Mouse (Mus musculus) embryo, embryonic 11.5 days (tissue): ENCODE data around the gene Mylpf.

Source experiments
- DNase-seq: peaks from one replicate; pipeline ENCODE4 v3.0.0-alpha.2; 2012; ENCODE audit warnings: low read depth, low spot score

Mylpf gene

GRCm38 (mm10) chr7:127206606-127207005 lies 2.1 kb upstream of the Mylpf start:
- DNase-seq: no peak

GRCm38 (mm10) chr7:127207374-127208294 lies 1.1 kb upstream of the Mylpf start:
- DNase-seq: no peak

- DNase-seq: no peak
Observed at GRCm38 (mm10) chr7:127208295-127208552, 466 bp upstream of the Mylpf start, which contains the start of gene Tbc1d10b. Tbc1d10b (minus strand) TSS chr7:127208468.

DNA sequence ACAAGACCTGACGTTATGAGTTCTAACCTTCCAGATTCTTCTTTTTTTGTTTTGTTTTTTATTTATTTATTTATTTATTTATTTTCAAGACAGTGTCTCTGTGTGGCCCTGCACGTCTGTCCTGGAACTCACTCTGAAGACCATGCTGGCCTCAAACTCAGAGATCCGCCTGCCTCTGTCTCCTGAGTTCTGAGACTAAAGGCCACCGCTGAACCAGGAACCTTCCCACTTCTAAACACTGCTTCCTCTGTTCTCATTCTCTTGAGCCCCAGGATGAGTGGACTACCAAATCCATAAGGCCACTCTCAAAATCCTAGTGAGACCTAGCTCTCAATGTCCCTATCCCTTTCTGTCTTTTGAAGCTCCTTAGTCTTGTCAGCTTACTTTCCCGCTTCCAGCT lies 1.2 kb downstream of the Mylpf start:
- no peak for DNase-seq

DNA sequence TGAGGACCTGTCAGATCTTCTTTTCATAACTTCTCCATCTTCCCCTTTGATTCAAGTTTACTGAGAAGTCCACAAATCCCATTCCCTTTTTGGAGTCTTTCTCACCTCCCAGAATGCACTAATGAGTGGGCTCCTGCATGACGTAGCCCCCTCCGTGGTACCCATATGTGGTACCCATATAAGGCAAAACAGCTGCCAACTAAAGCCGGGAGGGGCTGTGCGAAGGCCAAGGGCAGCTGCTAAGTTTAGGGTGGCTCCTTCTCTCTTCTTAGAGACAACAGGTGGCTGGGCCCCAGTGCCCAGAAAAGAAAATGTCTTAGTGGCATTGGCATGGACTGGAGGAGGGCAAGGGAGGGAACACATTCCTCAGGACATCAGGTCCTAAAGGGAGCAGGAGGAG lies 1.6 kb downstream of the Mylpf start:
- DNase-seq: no peak

DNA sequence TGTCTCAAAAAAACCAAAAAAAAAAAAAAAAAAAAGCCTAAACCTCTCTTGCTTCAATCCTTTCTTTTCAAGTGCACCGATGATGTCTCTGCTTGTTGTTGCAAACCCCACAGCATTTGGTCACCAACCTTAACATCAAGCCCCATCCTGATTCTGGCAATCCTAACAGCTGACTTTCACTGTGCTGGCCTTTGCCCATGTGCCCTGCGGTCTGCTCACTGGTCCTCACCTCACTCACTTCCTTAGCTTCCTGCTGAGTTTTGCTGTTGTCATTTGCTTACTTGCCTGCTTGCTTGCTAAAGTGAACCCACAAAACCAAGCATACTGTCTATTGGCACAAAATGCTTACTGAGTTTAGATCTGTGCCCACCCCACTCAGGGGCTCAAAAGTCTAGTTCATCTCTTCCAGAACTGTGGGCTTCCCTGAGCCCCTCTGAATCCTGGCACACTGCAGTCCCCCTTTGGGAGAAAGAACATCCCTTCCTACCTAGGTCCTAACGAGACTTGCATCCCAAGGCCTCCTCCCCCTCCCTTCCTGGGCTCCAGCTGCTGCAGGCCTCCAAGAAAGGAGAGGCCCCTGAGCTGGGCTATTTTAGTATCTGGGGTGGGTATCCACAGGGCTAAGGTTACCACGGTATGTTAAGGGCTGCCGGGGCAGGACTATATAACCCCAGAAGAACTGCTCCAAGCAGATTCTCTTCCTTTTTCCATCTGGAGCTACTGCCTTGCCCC lies 2.5 kb downstream of the Mylpf start:
- DNase-seq: no peak

- DNase-seq: no peak
Observed at GRCm38 (mm10) chr7:127212432-127213250, 4.0 kb downstream of the Mylpf start.

DNA sequence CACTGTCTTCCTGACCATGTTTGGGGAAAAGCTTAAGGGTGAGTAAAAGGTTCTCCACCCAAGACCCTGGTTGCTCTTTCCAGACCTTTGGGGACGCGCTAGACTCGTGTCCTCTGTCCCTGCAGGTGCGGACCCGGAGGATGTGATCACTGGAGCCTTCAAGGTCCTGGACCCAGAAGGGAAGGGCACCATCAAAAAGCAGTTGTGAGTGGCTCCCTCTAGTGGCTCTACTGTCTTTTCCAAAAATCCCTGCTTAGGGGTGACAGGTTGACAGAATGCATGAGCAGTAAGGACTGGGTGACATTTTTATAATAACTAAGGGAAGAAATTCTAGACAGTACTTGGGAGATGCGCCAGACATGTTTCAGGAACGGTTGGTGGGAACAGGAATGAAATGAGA lies 4.8 kb downstream of the Mylpf start:
- no peak for DNase-seq

DNA sequence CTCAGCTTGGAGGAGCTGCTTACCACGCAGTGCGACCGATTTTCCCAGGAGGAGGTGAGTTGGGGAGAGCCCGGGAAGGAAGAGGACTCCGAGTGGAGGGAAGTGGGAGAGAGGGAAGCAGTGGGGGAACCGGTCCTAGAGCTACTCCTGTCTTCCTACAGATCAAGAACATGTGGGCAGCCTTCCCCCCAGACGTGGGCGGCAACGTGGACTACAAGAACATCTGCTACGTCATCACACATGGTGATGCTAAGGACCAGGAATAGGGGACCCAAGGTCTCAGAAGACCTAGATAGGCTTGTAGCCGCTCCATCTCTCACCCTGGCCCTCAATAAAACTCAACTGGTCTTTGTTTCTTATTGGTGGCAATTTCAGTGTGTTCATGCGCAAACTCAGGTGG lies 5.2 kb downstream of the Mylpf start:
- DNase-seq: no peak

DNA sequence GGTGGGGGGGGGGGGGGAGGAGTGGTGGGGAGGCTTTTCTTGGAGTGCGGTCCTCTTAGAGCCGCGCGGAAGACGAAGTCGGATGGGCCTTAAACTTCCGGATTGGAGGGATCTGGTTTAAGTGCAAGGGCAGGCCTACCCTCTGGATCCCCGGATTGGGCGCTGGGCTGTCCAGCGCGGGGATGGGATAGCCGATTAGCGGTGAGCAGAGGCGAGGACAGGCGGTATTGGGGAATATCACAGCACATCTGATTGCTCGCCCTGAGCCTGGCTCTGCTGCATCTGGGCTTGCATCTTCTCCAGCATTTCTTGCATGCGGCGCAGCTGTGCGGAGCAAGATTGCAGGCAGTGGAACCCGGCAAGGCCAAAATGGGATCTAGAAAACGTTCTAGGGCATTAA lies 5.8 kb downstream of the Mylpf start:
- DNase-seq: no peak

DNA sequence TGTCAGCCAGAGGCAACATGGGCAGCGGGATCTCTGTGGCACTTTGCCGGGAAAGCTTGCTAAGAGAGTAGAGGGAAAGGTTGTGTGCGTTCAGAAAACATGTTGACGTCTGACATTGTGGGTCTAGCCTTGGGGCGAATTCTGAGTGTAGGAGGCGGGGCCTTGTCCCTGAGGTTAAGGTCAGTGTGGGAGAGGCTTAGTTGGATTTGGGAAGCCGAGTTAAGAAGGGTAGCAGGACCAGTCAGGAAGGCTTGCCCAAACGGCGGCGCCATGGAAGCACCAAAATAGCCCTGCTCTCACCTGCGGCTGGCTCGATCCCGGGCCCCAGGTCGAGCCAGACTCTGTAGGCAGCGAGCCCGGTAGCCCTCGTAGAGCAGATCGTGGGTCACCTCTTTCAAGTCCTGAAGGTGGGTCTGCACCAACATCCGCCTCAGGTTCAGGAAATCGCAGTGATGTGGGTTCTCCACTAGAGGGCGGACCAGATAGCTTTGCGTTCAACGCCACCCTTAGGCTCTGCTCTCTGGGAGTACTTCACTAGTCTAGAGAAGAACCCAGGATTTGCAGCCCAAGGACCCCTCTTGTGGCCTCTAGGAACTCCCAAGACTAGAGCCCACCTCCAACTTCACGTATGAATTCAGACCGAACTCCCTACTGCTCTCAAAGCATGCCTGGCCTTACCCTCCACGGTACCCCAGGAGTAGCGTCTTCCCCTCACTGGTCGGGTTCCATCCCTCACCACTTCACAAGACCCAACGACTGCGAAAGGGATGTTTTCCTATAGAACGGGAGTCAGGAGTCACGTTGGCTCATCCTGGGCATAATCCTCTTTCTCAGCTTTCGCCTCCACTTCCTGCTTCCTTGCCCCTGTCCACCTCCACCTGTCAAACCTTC lies 6.5 kb downstream of the Mylpf start:
- DNase-seq: no peak

DNA sequence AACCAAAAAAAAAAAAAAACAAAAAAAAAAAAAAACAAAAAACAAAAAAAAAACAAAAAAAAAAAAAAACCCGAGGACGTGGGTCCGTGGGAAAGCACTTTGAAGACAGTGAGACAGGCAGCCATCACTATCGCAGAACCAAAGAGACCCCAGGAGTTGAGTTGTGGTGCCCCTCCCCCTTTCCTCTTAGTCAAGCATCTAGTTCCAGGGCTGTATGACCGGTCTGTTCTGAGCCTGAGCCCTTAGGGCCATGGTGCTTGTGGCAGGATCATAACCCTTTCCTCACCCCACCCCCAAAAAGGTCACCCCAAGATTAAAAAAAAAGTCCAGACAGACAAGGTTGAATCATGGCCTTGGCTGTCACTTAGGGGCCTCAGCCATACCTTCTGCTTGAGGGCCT lies 7.6 kb downstream of the Mylpf start:
- no peak for DNase-seq

- DNase-seq: no peak
Observed at GRCm38 (mm10) chr7:127217475-127217874, 8.8 kb downstream of the Mylpf start.

DNA sequence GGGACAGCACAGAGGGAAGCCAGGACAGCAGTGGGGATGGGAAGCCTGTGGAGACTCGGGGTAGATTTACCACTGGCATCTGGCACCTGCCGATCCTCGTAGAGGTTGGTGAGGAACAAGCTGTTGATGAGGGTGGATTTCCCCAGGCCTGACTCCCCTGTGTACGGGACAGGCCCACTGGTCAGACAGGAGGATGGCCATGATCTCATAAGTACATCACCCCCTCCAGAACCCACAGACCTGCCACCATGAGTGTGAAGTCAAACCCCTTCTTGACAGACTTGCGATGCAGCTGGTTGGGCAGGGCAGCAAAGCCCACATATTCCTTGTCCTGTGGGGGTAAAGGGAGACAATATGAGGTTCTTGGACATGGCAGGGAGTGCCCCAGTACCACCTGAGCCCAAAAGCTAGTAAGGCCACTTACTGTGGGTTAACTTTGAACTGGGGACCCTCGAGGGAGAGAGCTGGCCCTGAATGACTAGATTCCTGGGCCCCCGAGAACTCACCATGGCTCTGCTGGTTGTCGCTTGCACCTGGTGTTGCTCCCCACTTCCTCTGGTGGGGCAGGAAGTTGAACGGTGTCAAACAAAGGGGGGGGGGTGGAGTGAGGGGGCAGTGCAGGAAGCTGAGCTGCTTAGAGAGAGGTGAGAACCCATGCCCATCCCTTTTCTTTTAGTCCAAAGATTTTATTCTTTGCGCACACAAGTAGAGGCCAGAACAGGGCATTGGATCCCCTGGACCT lies 9.4 kb downstream of the Mylpf start:
- no peak for DNase-seq

GRCm38 (mm10) chr7:127218670-127219069 lies 10.0 kb downstream of the Mylpf start:
- no peak for DNase-seq

DNA sequence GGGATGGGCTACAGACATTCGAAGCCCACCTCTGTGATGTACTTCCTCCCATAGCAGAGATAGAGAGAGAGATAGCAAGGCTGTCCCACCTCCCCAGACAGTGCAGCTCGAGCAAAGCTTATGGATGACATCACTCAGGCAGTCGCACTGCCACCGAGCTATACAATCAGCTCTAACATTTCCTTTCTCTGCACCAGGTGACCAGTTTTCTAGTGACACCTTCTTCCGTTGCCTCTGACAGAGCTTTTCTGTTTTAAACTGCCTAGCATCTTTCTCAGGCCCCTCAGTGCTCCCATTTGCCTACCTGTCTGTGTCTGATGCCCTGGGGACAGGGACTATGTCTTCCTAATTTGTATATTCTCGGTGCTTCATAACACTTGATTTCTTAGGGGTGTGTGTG lies 11.8 kb downstream of the Mylpf start:
- no peak for DNase-seq

DNA sequence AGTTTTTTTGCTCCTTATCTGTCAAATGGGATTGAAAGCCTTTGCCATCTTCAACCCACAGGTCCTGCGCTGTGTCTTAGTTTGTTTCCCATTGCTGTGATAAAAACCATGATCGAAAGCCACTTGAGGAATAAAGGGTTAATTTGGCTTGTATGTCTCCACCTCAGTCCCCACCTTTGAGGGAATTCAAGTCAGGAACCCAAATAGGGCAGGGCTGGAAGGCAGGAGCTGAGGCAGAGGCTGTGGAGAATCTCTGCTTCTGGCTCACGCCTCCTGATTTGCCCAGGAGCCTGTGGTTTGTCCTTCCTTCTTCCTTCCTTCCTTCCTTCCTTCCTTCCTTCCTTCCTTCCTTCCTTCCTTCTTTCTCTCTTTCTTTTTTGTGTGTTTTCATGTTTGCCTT lies 14.4 kb downstream of the Mylpf start:
- DNase-seq: no peak

GRCm38 (mm10) chr7:127223515-127224478 lies 15.1 kb downstream of the Mylpf start:
- DNase-seq: no peak

DNA sequence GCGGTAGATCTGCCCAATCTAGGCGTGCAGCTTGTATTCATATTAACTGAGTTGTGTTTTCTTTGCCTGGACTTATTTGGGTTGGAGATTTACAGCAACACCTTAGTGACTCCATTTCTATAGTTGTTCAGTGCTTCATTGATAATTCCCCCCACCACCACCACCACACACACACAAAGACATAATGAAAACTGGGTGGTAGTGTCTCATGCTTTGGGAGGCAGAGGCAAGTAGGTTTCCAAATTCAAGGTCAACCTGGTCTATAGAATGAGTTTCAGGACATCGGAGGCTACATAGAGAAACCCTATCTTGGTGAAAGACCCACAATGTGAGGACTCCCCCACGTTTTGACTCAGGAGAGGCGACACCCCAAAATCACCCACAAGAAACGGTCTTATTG lies 15.9 kb downstream of the Mylpf start:
- no peak for DNase-seq
